Mouse (Mus musculus): ENCODE results near the gene Aurkc.

DNA sequence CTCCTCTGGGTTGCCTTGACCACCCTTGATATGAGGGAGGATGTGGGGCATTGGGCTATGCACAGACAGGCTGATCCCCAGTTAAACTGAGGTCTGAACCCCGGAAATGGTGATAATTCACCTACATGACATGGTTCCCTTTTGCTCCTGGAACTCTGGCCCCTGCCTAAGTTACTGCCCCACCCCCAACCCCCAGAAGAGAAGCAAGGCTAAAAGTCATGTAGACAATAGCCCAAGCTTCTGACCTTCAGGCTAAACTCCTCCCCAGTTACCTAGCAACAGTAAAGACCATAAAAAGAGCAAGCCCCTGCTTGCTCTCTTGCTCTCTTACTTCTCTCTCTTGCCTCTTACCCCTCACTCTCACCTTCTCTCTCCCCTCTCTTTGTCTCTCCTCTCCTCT lies 21.5 kb upstream of the Aurkc start:
- TF ChIP-seq CTCF (IDR thresholded peaks at IDR 0.05) (no peak), EP300 (IDR thresholded peaks at IDR 0.05) (no peak)
